Mouse (Mus musculus) heart, postnatal 0 days (tissue): ENCODE data around the gene Cdkn1c. TPM values are rescaled to one million over a fixed set of nuclear protein-coding genes. Genes with fewer than 3 reads are reported as not detected.

ENCODE experiments used
- ATAC-seq: fragments of 200-750 bp; cut with Nextera tagmentation; 2 replicates; pipeline ENCODE4 v1.8.0; 2017; ENCODE audit warnings: low read depth, moderate number of reproducible peaks, moderate library complexity; ENCODE audit not compliant: insufficient read depth
- DNase-seq: peaks from one replicate; pipeline ENCODE4 v3.0.0-alpha.2; 2016; ENCODE audit warnings: low spot score
- H3K27ac ChIP-seq: fragments of 300-500 bp; sonication (generic); 2 replicates; pipeline ENCODE4 v1.5.1; 2014; ENCODE audit warnings: low read depth, mild to moderate bottlenecking
- H3K27me3 ChIP-seq: fragments of 300-500 bp; sonication (generic); 2 replicates; pipeline ENCODE4 v1.6.1; 2014; ENCODE audit warnings: low read length, mixed read lengths; ENCODE audit not compliant: control insufficient read depth, insufficient read depth
- H3K36me3 ChIP-seq: fragments of 300-500 bp; sonication (generic); replicated peaks from 2 replicates; pipeline ENCODE4 v1.6.1; 2014; ENCODE audit warnings: low read length, mixed read lengths; ENCODE audit not compliant: control insufficient read depth, insufficient read depth
- H3K4me1 ChIP-seq: fragments of 300-500 bp; sonication (generic); 2 replicates; pipeline ENCODE4 v1.6.1; 2014; ENCODE audit warnings: antibody characterized with exemption; ENCODE audit not compliant: control insufficient read depth, insufficient read depth
- H3K4me2 ChIP-seq: fragments of 300-500 bp; sonication (generic); 2 replicates; pipeline ENCODE4 v1.6.1; 2014; ENCODE audit warnings: low read depth, mild to moderate bottlenecking, low read length, moderate library complexity
- H3K4me3 ChIP-seq: fragments of 300-500 bp; sonication (generic); 2 replicates; pipeline ENCODE4 v1.5.1; 2014; ENCODE audit warnings: low read depth, low read length
- H3K9ac ChIP-seq: fragments of 300-500 bp; sonication (generic); replicated peaks from 2 replicates; pipeline ENCODE4 v1.6.1; 2014; ENCODE audit warnings: low read depth, low read length, mixed read lengths
- H3K9me3 ChIP-seq: fragments of 300-500 bp; sonication (generic); replicated peaks from 2 replicates; pipeline ENCODE4 v1.6.1; 2016; ENCODE audit warnings: low read length; ENCODE audit not compliant: control insufficient read depth
- CTCF ChIP-seq: IDR thresholded peaks from 2 replicates; pipeline ENCODE4 v1.5.1; 2016; ENCODE audit warnings: antibody characterized with exemption, control low read depth, low read depth
- EP300 ChIP-seq: IDR thresholded peaks from 2 replicates; pipeline ENCODE4 v1.6.1; 2016; ENCODE audit warnings: antibody characterized with exemption, low read depth
- WGBS: fragments of 180-500 bp; shearing (Covaris S2); extraction: QIAGEN DNeasy Blood & Tissue Kit; methylation state at CpG from one replicate; pipeline ENCODE4 v1.1.7; 2014; 5-methylcytosine and 5-hydroxymethylcytosine counted together
- polyA plus RNA-seq: library from polyadenylated mRNA; unstranded; fragments of >200 nt; fragmentation: Nextera tagmentation; extraction: Ambion mirVana; gene quantifications from 2 replicates; pipeline ENCODE4 v1.2.1, GENCODE M21; 2015
- total RNA-seq: library from RNA; depleted of rRNA; stranded (reverse); fragments of >200 nt; gene quantifications from 2 replicates; pipeline ENCODE4 v1.2.3, GENCODE M21; 2014; ENCODE audit warnings: low replicate concordance; rRNA removed

The Cdkn1c gene
- 94.6 and 143 TPM in 2 replicates for total RNA-seq
- 81.3 and 97.4 TPM in 2 replicates for polyA plus RNA-seq

- TF ChIP-seq EP300 (no peak), CTCF (no peak)
- Histone ChIP-seq H3K27ac (peak within 1 kb of the TSS; percentile 61), H3K9ac (peak within 1 kb of the TSS; percentile 59), H3K27me3 (0 out of 2 replicates have a peak, but pooled peaks cover 5% of the 10 kb centered on the region), H3K36me3 (no peaks in the 10 kb centered on the region), H3K4me2 (peak within 1 kb of the TSS; percentile 82), H3K9me3 (no peaks in the 10 kb centered on the region), H3K4me3 (peak within 1 kb of the TSS; percentile 64), H3K4me1 (peaks cover 14% of the 10 kb centered on the region; the same call in 1 of the 2 replicates)
- DNase-seq (peak; percentile 88), ATAC-seq (peak; percentile 89)
- WGBS, result 25% methylated on average over 47 of the region's 48 CpGs
Measured at GRCm38 (mm10) chr7:143460874-143461273, at the start of gene Cdkn1c. TSS of gene Cdkn1c (minus strand) at chr7:143461050.

DNA sequence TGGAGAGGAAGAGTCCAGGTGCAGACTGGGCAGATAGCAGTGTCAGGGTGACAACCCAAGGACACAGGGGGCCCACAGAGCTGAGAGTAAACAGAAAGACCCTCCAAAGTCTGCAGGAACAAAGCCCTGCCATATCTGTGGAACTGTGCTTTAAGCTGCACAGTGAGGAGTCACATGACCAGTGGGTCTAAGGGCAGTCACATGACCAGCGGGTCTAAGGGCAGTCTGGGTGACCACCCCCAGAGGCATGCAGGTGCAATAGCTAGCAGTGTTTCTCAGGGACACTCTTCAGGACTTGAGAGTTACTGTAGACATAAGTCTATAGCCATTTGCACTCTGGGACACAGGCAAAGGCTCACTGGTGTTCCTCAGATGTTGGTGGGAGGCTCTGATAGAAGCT lies 48.7 kb upstream of the Cdkn1c start:
- ATAC-seq, result no peak
- 70% methylated on average over 1 of the region's 1 CpGs for WGBS
- H3K9me3 ChIP-seq, result no peaks in the 10 kb centered on the region

GRCm38 (mm10) chr7:143506675-143507074 lies 45.8 kb upstream of the Cdkn1c start:
- Histone ChIP-seq H3K9ac (no peak overlapping the region), H3K4me2 (no peak overlapping the region), H3K4me3 (no peak overlapping the region), H3K4me1 (peaks cover 10% of the 10 kb centered on the region; the same call in 1 of the 2 replicates), H3K9me3 (no peaks in the 10 kb centered on the region), H3K27ac (no peak overlapping the region), H3K36me3 (no peaks in the 10 kb centered on the region), H3K27me3 (peaks cover 28% of the 10 kb centered on the region)
- TF ChIP-seq EP300, result no peak
- TF ChIP-seq CTCF, result peak; percentile 67
- peak; percentile 16 for DNase-seq
- no peak for ATAC-seq
- 29% methylated on average over 7 of the region's 7 CpGs for WGBS

More for the DNA sequence above, 48.7 kb upstream of the Cdkn1c start:
- no peak for DNase-seq
- peaks cover 17% of the 10 kb centered on the region for H3K36me3 ChIP-seq
- H3K27me3 ChIP-seq, result 0 out of 2 replicates have a peak, but pooled peaks cover 4% of the 10 kb centered on the region
- H3K4me2 ChIP-seq, result no peak overlapping the region
- no peak overlapping the region for H3K4me3 ChIP-seq
- no peak overlapping the region for H3K27ac ChIP-seq
- H3K4me1 ChIP-seq, result no peaks in the 10 kb centered on the region
- H3K9ac ChIP-seq, result no peak overlapping the region
- TF ChIP-seq CTCF (no peak), EP300 (no peak)

GRCm38 (mm10) chr7:143506271-143506670 lies 45.4 kb upstream of the Cdkn1c start:
- WGBS, result 70% methylated on average over 7 of the region's 7 CpGs

DNA sequence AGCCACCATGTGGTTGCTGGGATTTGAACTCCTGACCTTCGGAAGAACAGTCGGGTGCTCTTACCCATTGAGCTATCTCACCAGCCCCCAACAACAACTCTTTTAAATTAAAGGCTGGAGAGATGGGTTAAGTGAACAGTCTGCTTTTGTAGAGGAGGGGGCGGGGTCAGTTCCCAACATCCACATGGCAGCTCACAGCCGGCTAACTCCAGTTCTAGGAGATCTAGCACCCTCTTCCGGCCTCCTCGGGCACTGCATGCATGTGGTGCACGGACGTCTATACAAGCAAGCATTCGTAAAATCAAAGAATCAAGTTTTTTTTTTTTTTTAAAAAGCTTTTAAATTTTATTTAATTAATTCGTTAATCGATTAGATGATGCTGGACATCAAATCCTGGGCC lies 45.0 kb upstream of the Cdkn1c start:
- H3K27me3 ChIP-seq, result peaks cover 37% of the 10 kb centered on the region
- H3K27ac ChIP-seq, result no peak overlapping the region
- H3K36me3 ChIP-seq, result no peaks in the 10 kb centered on the region
- H3K9me3 ChIP-seq, result no peaks in the 10 kb centered on the region
- H3K4me2 ChIP-seq, result no peak overlapping the region
- H3K9ac ChIP-seq, result no peak overlapping the region
- peaks cover 10% of the 10 kb centered on the region; the same call in 1 of the 2 replicates for H3K4me1 ChIP-seq
- no peak for TF ChIP-seq EP300
- TF ChIP-seq CTCF, result peak; percentile 56
- H3K4me3 ChIP-seq, result no peak overlapping the region
- peak; percentile 36 for DNase-seq
- ATAC-seq, result no peak
- WGBS, result 29% methylated on average over 11 of the region's 11 CpGs

More at GRCm38 (mm10) chr7:143506271-143506670, 45.4 kb upstream of the Cdkn1c start:
- H3K27ac ChIP-seq, result no peak overlapping the region
- H3K27me3 ChIP-seq, result peaks cover 32% of the 10 kb centered on the region
- H3K4me2 ChIP-seq, result no peak overlapping the region
- no peak overlapping the region for H3K4me3 ChIP-seq
- ATAC-seq, result no peak
- H3K36me3 ChIP-seq, result no peaks in the 10 kb centered on the region
- no peaks in the 10 kb centered on the region for H3K9me3 ChIP-seq
- no peak overlapping the region for H3K9ac ChIP-seq
- no peak for DNase-seq
- TF ChIP-seq EP300, result no peak
- no peak for TF ChIP-seq CTCF
- H3K4me1 ChIP-seq, result peaks cover 10% of the 10 kb centered on the region; the same call in 1 of the 2 replicates

GRCm38 (mm10) chr7:143505411-143505810 lies 44.6 kb upstream of the Cdkn1c start:
- ATAC-seq (no peak), DNase-seq (no peak)
- H3K9me3 ChIP-seq, result no peaks in the 10 kb centered on the region
- peaks cover 10% of the 10 kb centered on the region; the same call in 1 of the 2 replicates for H3K4me1 ChIP-seq
- H3K27me3 ChIP-seq, result peaks cover 41% of the 10 kb centered on the region
- no peaks in the 10 kb centered on the region for H3K36me3 ChIP-seq
- H3K9ac ChIP-seq, result no peak overlapping the region
- H3K4me3 ChIP-seq, result no peak overlapping the region
- no peak overlapping the region for H3K27ac ChIP-seq
- WGBS, result 79% methylated on average over 2 of the region's 2 CpGs
- no peak overlapping the region for H3K4me2 ChIP-seq
- no peak for TF ChIP-seq CTCF
- no peak for TF ChIP-seq EP300
